Comparison of ENCODE assay signal across 18 mouse cellular contexts in the genomic region with DNA sequence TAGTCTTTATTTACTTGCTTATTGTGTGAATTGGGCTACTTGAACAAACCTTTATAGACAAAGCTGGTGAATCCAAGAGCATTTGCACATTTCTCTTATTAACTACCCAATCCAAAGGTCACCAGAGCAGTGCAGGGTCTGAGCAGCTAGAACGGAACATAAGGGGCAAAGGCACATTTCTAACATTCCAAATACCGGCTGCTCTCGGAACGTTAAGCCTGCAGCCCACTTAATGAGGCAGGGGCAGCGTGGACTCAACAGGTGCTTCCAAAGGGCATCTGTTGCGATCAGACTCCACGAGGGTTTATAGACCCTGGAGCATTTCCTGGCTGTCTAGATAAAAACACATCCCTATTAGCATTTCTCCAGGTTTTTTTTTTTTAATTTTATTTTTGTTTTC.
DNase-seq lines count a peak whose midpoint lies in the region; ATAC-seq lines count a peak whose summit lies in the region.
"Had no signal": no experiment of that assay in that cellular context is flagged by ENCODE, and none has a peak within 500 bp of the region (broad histone marks: within the 10 kb centered on the region; RNA-seq: fewer than 3 reads in every experiment).

No protein-coding gene starts in this region.

- peak overlapping the region; percentile 49; the same call in 1 of the 2 replicates for H3K4me2 ChIP-seq in heart, embryonic 14.5 days (ENCODE audit: low read length)
- H3K4me2 ChIP-seq: forebrain, embryonic 15.5 days; hindbrain, embryonic 15.5 days; limb, embryonic 15.5 days; lung, embryonic 14.5 days; midbrain, embryonic 15.5 days had no signal

- H3K27me3 ChIP-seq in heart, embryonic 14.5 days (ENCODE audit: control insufficient read depth, insufficient read depth, low read length): no peaks in the 10 kb centered on the region
- H3K27me3 ChIP-seq: forebrain, embryonic 15.5 days; heart, embryonic 15.5 days; hindbrain, embryonic 15.5 days; limb, embryonic 15.5 days; midbrain, embryonic 15.5 days had no signal

- no peaks in the 10 kb centered on the region for H3K36me3 ChIP-seq in heart, embryonic 14.5 days (ENCODE audit: control insufficient read depth, insufficient read depth, low read length)
- H3K36me3 ChIP-seq: forebrain, embryonic 15.5 days; heart, embryonic 15.5 days; hindbrain, embryonic 15.5 days; limb, embryonic 15.5 days; midbrain, embryonic 15.5 days had no signal

- peak overlapping the region; percentile 35 to 59 for H3K27ac ChIP-seq in heart, embryonic 14.5 days (replicated peaks in 1 of 2; ENCODE audit: control insufficient read depth in 1 of 2, insufficient read depth in 1 of 2, low read depth in 2 of 2, low read length in 2 of 2)
- H3K27ac ChIP-seq: forebrain, embryonic 15.5 days; hindbrain, embryonic 15.5 days; left cerebral cortex, adult 2 months; limb, embryonic 15.5 days; midbrain, embryonic 15.5 days had no signal

- no peak for ATAC-seq in heart, embryonic 14.5 days (ENCODE audit: insufficient number of reproducible peaks, insufficient read depth, low FRiP score, low read depth)
- ATAC-seq: forebrain, embryonic 15.5 days; midbrain, embryonic 15.5 days had no signal

- H3K9me3 ChIP-seq in heart, embryonic 14.5 days (ENCODE audit: control insufficient read depth, low read length): no peaks in the 10 kb centered on the region
- H3K9me3 ChIP-seq: forebrain, embryonic 15.5 days; heart, embryonic 15.5 days; hindbrain, embryonic 15.5 days; limb, embryonic 15.5 days; midbrain, embryonic 15.5 days had no signal

- H3K4me1 ChIP-seq in heart, embryonic 14.5 days (ENCODE audit: control insufficient read depth in 2 of 2, insufficient read depth in 2 of 2, low read length in 2 of 2): peaks cover 10 to 28% of the 10 kb centered on the region in 2 experiments
- H3K4me1 ChIP-seq: forebrain, embryonic 15.5 days; hindbrain, embryonic 15.5 days; limb, embryonic 15.5 days; midbrain, embryonic 15.5 days had no signal

- H3K9ac ChIP-seq in heart, embryonic 14.5 days (ENCODE audit: low read length): no peak overlapping the region
- H3K9ac ChIP-seq: forebrain, embryonic 15.5 days; heart, embryonic 15.5 days; hindbrain, embryonic 15.5 days; limb, embryonic 15.5 days; lung, embryonic 14.5 days; midbrain, embryonic 15.5 days had no signal

- WGBS in heart, embryonic 14.5 days: 17% methylated on average over 7 of the region's 7 CpGs

- no peak overlapping the region for H3K4me3 ChIP-seq in heart, embryonic 14.5 days (ENCODE audit: control insufficient read depth in 1 of 2, insufficient read depth in 1 of 2, low read depth in 1 of 2, low read length in 2 of 2)
- H3K4me3 ChIP-seq: erythroblast, embryonic 14.5 days; forebrain, embryonic 15.5 days; heart, embryonic 15.5 days; hindbrain, embryonic 15.5 days; left cerebral cortex, adult 2 months; limb, embryonic 15.5 days; midbrain, embryonic 15.5 days had no signal

- no peak for DNase-seq in heart, adult 18-20 months
- DNase-seq in forelimb bud, embryonic 11.5 days (ENCODE audit: low read depth, low spot score): peak; percentile 52
- peak; percentile 57 for DNase-seq in kidney, postnatal 14 days
- peak; percentile 48 for DNase-seq in retina, embryonic 14.5 days (ENCODE audit: low spot score)
- DNase-seq in spleen, postnatal 14 days (ENCODE audit: low spot score in 2 of 2): no peak
- no peak for DNase-seq in adipocyte (ENCODE audit: low spot score)
- DNase-seq in adrenal gland, adult 2 months: no peak
- DNase-seq: adrenal gland, adult 8-10 months; cerebellum, adult 18-20 months; lung, embryonic 14.5 days had no signal

Comparison
In these comparisons a context has a peak if more than half of its experiments do, and no peak if none do; other contexts are left out.
1. DNase-seq: peak in forelimb bud, embryonic 11.5 days (single experiment), kidney, postnatal 14 days (single experiment) and retina, embryonic 14.5 days (single experiment); none in heart, adult 18-20 months (0 of 2), spleen, postnatal 14 days (0 of 2), adipocyte (single experiment) and adrenal gland, adult 2 months (single experiment).